Mouse (Mus musculus): Measurements from ENCODE around the gene Myom3. TPM values are rescaled to one million over a fixed set of nuclear protein-coding genes. Genes with fewer than 3 reads are reported as not detected.

The Myom3 gene
- polyA plus RNA-seq, 1 experiment from 2014 or later, result 0.31 TPM

DNA sequence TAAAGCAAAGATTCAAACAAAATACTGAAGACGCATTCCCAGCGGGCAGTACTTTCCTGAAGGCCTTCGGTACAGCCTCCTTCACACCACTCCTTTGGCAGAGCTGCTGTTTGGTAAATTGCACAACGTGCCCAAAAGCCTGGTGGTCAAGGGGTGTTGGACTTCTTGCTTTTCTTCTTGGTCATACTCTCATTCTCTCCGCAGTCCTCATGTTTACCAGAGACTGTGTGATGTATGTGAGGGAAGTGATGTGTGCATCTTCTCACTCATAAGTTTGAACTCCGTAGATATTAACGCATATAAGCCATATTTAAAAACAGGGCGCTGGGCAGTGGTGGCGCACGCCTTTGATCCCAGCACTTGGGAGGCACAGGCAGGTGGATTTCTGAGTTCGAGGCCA, 95.1 kb downstream of the Myom3 start:
- H3K27ac ChIP-seq (replicated peaks; ENCODE audit: low read depth, low read length), result no peak overlapping the region
- no peak for ATAC-seq (replicated peaks; ENCODE audit: insufficient number of reproducible peaks, low FRiP score, low TSS enrichment, low read depth)

DNA sequence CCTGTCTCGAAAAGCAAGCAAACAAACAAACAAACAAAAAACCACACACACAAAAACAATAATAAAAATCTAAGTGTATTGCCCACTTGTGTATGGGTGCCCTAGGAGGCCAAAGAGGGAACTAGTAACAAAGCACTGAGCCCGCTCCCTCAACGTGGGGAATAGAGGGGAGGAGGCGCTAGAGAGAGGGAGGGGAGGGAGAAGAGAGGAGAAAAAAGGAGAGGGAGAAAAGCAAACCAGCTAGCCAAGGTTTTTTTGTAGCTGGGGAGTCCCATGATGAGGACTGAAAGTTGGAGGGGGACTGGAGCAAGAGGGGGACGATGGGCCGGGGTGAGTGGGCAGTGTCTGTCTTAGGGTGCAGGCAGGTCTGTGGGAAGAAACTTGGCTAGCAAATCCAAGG, 95.6 kb downstream of the Myom3 start:
- H3K27ac ChIP-seq (replicated peaks; ENCODE audit: low read depth, low read length), result peak overlapping the region; percentile 100
- 13% methylated on average over 6 of the region's 6 CpGs for WGBS
- H3K27me3 ChIP-seq (ENCODE audit: control insufficient read depth, insufficient read depth, low read length), result no peaks in the 10 kb centered on the region
- peaks cover 2% of the 10 kb centered on the region; the same call in 1 of the 2 replicates for H3K36me3 ChIP-seq (replicated peaks; ENCODE audit: control insufficient read depth, insufficient read depth, low read depth, low read length)
- peak overlapping the region; percentile 96 for H3K4me3 ChIP-seq (ENCODE audit: low read depth, low read length)
- peak overlapping the region; percentile 92 for H3K9ac ChIP-seq (replicated peaks; ENCODE audit: low read length)
- ATAC-seq (replicated peaks; ENCODE audit: insufficient number of reproducible peaks, low FRiP score, low TSS enrichment, low read depth), result peak; percentile 15; the same call in 1 of the 2 replicates
- H3K4me1 ChIP-seq (ENCODE audit: control insufficient read depth, insufficient read depth, low read length), result peaks cover 5% of the 10 kb centered on the region
- peak overlapping the region; percentile 82 for H3K4me2 ChIP-seq (ENCODE audit: low read depth, low read length)
- no peaks in the 10 kb centered on the region for H3K9me3 ChIP-seq (replicated peaks; ENCODE audit: control insufficient read depth, low read length)
- DNase-seq (ENCODE audit: low spot score), result peak; percentile 75

More for the DNA sequence above, 95.1 kb downstream of the Myom3 start:
- Histone ChIP-seq H3K27me3 (ENCODE audit: control insufficient read depth, insufficient read depth, low read length) (no peaks in the 10 kb centered on the region), H3K4me2 (ENCODE audit: low read depth, low read length) (no peak overlapping the region; the same call in 1 of the 2 replicates), H3K36me3 (replicated peaks; ENCODE audit: control insufficient read depth, insufficient read depth, low read depth, low read length) (no peaks in the 10 kb centered on the region; the same call in 1 of the 2 replicates), H3K9ac (replicated peaks; ENCODE audit: low read length) (peak overlapping the region; percentile 92), H3K4me1 (ENCODE audit: control insufficient read depth, insufficient read depth, low read length) (peaks cover 3% of the 10 kb centered on the region), H3K4me3 (ENCODE audit: low read depth, low read length) (no peak overlapping the region), H3K9me3 (replicated peaks; ENCODE audit: control insufficient read depth, low read length) (no peaks in the 10 kb centered on the region)
- 74% methylated on average over 11 of the region's 11 CpGs for WGBS
- no peak for DNase-seq (ENCODE audit: low spot score)

DNA sequence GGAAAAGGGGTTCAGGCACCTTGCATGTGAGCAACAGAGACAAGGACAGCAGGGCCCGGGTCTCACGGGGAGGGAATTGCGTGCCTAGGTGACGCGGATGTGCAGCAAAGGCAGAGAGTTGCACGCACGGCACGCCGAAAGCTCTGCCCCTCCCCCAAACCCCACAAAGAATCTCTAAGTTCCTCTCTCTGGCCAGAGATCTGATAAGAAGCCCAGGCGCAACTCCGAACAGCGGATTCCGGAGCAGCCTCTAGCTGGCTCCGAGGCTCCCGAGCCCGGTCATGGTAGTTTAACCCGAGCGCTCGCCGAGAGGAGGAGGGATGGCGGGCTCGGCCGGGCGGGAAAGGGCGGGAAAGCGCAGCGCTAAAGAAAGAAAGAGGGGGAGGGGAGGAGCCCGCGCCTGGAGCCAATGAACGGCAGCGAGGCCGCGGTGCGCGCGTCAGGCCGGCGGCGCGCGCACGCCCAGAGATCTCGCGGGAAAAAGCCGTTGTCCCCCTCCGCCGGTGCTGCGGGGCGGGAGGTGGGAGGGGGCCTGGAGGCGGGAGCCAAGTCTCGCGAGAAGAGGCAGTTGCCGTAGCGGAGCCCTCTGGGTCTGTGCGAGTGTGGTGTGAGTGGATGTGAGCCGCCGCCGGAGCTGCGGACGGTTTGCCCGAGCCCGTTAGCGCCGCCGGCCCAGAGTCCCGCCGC, 96.2 kb downstream of the Myom3 start, which contains the start of gene Srsf10:
Gene Srsf10 (plus strand): TSS at position 212 of the 687 bp plus-strand sequence.
- ATAC-seq (replicated peaks; ENCODE audit: insufficient number of reproducible peaks, low FRiP score, low TSS enrichment, low read depth) (peak; percentile 94), DNase-seq (ENCODE audit: low spot score) (peak; percentile 99)
- peak within 1 kb of the TSS; percentile 92 for H3K9ac ChIP-seq (replicated peaks; ENCODE audit: low read length)
- H3K9me3 ChIP-seq (replicated peaks; ENCODE audit: control insufficient read depth, low read length), result no peaks in the 10 kb centered on the region
- H3K4me1 ChIP-seq (ENCODE audit: control insufficient read depth, insufficient read depth, low read length), result peaks cover 6% of the 10 kb centered on the region
- peak within 1 kb of the TSS; percentile 100 for H3K27ac ChIP-seq (replicated peaks; ENCODE audit: low read depth, low read length)
- peak within 1 kb of the TSS; percentile 96 for H3K4me3 ChIP-seq (ENCODE audit: low read depth, low read length)
- WGBS, result under 1% methylated on average over 64 of the region's 67 CpGs
- H3K27me3 ChIP-seq (ENCODE audit: control insufficient read depth, insufficient read depth, low read length), result no peaks in the 10 kb centered on the region
- H3K36me3 ChIP-seq (replicated peaks; ENCODE audit: control insufficient read depth, insufficient read depth, low read depth, low read length), result peaks cover 3% of the 10 kb centered on the region; the same call in 1 of the 2 replicates
- peak within 1 kb of the TSS; percentile 82 for H3K4me2 ChIP-seq (ENCODE audit: low read depth, low read length)

DNA sequence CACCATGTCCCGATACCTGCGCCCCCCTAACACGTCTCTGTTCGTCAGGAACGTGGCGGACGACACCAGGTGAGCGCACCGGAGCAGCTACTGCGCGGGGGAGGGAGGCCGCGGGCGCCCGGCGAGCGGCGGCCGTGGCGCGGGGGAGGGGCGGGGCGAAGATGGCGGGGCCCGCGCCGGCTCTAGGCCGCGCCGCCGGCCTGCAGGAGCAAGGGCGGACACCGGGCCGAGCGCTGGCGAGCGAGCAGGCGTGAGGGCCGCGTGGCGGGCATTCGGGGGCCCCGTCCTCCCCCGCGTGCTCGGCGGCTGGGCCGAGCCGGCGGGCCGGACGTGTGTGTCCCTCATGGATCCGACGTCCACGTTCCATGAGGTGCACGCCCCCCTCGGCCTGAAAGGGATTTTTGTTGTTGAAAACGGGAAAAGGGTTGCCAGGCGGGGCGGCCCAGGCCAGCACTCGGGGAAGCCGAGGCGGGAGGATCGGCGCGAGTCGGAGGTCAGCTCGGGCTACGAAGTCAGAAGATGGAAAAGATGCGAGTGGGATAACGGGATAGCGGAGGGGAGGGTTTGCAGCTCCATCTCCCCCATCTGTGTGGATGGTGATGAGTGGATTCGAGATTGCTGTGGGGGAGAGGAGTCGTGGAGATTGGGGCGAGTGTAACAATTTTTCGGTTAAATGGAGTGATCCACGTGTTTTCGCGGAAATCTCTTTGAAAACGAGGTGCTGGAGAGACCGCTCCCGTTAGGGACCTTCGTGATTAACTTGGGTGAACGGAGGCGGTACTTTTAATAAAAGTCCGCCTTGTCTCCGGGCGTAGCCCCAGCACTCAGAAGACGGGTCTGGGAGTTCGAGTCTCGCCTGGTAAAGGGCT, 96.9 kb downstream of the Myom3 start:
- DNase-seq (ENCODE audit: low spot score), result peak; percentile 73
- H3K27ac ChIP-seq (replicated peaks; ENCODE audit: low read depth, low read length), result peak overlapping the region; percentile 100
- H3K27me3 ChIP-seq (ENCODE audit: control insufficient read depth, insufficient read depth, low read length), result no peaks in the 10 kb centered on the region
- H3K9me3 ChIP-seq (replicated peaks; ENCODE audit: control insufficient read depth, low read length), result no peaks in the 10 kb centered on the region
- peak overlapping the region; percentile 96 for H3K4me3 ChIP-seq (ENCODE audit: low read depth, low read length)
- peak; percentile 60 for ATAC-seq (replicated peaks; ENCODE audit: insufficient number of reproducible peaks, low FRiP score, low TSS enrichment, low read depth)
- H3K36me3 ChIP-seq (replicated peaks; ENCODE audit: control insufficient read depth, insufficient read depth, low read depth, low read length), result peaks cover 3% of the 10 kb centered on the region; the same call in 1 of the 2 replicates
- H3K9ac ChIP-seq (replicated peaks; ENCODE audit: low read length), result peak overlapping the region; percentile 92
- peak overlapping the region; percentile 67 for H3K4me2 ChIP-seq (ENCODE audit: low read depth, low read length)
- H3K4me1 ChIP-seq (ENCODE audit: control insufficient read depth, insufficient read depth, low read length), result peaks cover 6% of the 10 kb centered on the region
- WGBS, result under 1% methylated on average over 81 of the region's 91 CpGs

DNA sequence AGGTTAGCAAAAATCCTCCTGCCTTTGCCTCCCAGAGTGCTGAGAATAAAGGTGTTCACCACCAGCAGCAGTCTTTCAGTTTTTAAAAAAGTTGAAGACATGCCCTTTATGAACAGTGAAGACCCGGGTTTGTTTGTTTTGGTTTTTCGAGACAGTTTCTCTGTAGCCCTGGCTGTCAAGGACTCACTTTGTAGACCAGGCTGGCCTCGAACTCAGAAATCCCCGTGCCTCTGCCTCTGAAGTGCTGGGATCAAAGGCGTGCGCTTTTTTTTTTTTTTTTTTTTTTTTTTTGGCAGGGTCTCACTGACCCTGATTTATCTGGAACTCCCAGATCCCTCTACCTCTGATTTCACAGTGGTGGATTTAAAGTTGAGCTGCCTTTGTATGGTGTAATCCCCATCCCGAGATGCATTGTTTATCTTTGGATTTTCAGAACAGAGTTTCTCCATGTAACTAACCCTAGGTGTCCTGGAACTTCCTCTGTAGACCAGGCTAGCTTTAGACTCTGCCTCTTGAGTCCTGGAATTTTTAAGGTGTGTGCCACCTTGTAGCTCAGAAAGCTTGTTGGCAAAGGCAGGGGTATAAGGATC, 98.2 kb downstream of the Myom3 start:
- 12% methylated on average over 7 of the region's 7 CpGs for WGBS
- Histone ChIP-seq H3K9ac (replicated peaks; ENCODE audit: low read length) (peak overlapping the region; percentile 58), H3K27me3 (ENCODE audit: control insufficient read depth, insufficient read depth, low read length) (no peaks in the 10 kb centered on the region), H3K36me3 (replicated peaks; ENCODE audit: control insufficient read depth, insufficient read depth, low read depth, low read length) (peaks cover 3% of the 10 kb centered on the region; the same call in 1 of the 2 replicates), H3K4me1 (ENCODE audit: control insufficient read depth, insufficient read depth, low read length) (peaks cover 6% of the 10 kb centered on the region), H3K4me3 (ENCODE audit: low read depth, low read length) (peak overlapping the region; percentile 96), H3K4me2 (ENCODE audit: low read depth, low read length) (peak overlapping the region; percentile 67), H3K27ac (replicated peaks; ENCODE audit: low read depth, low read length) (no peak overlapping the region), H3K9me3 (replicated peaks; ENCODE audit: control insufficient read depth, low read length) (no peaks in the 10 kb centered on the region)
- no peak for DNase-seq (ENCODE audit: low spot score)
- ATAC-seq (replicated peaks; ENCODE audit: insufficient number of reproducible peaks, low FRiP score, low TSS enrichment, low read depth), result no peak

Other genes with a start within 250 kb of the Myom3 start
- gene Grhl3, start 186.1 kb upstream of the Myom3 start, polyA plus RNA-seq (2014; fragmentation: Nextera tagmentation; extraction: Ambion mirVana), result 10.1 and 13.0 TPM in 2 replicates
- gene Ifnlr1, start 73.4 kb upstream of the Myom3 start, polyA plus RNA-seq (2014; fragmentation: Nextera tagmentation; extraction: Ambion mirVana), result 0.59 and 0.70 TPM in 2 replicates
- not detected in 2 replicates for gene Il22ra1, start 31.5 kb upstream of the Myom3 start, polyA plus RNA-seq (2014; fragmentation: Nextera tagmentation; extraction: Ambion mirVana)
- gene Srsf10, start 96.0 kb downstream of the Myom3 start, polyA plus RNA-seq (2014; fragmentation: Nextera tagmentation; extraction: Ambion mirVana), result 421 and 489 TPM in 2 replicates
- 227 and 251 TPM in 2 replicates for gene Pnrc2, start 114.1 kb downstream of the Myom3 start, polyA plus RNA-seq (2014; fragmentation: Nextera tagmentation; extraction: Ambion mirVana)
- 0.25 and 0.43 TPM in 2 replicates for gene Cnr2, start 135.7 kb downstream of the Myom3 start, polyA plus RNA-seq (2014; fragmentation: Nextera tagmentation; extraction: Ambion mirVana)
- 39.2 and 45.5 TPM in 2 replicates for gene Fuca1, start 161.0 kb downstream of the Myom3 start, polyA plus RNA-seq (2014; fragmentation: Nextera tagmentation; extraction: Ambion mirVana)
- gene Hmgcl, start 186.7 kb downstream of the Myom3 start, polyA plus RNA-seq (2014; fragmentation: Nextera tagmentation; extraction: Ambion mirVana), result 67.0 and 76.0 TPM in 2 replicates
- gene Gale, start 204.0 kb downstream of the Myom3 start, polyA plus RNA-seq (2014; fragmentation: Nextera tagmentation; extraction: Ambion mirVana), result 23.1 and 25.8 TPM in 2 replicates
- 99.6 and 114 TPM in 2 replicates for gene Lypla2, start 212.9 kb downstream of the Myom3 start, polyA plus RNA-seq (2014; fragmentation: Nextera tagmentation; extraction: Ambion mirVana)
- gene Pithd1, start 227.5 kb downstream of the Myom3 start, polyA plus RNA-seq (2014; fragmentation: Nextera tagmentation; extraction: Ambion mirVana), result 65.3 and 67.9 TPM in 2 replicates

All from embryonic facial prominence, embryonic 11.5 days (tissue).